Mouse (Mus musculus): ENCODE data around the gene Robo3.

- TF ChIP-seq CTCF (IDR thresholded peaks at IDR 0.05; ENCODE audit: low read depth, low read length) (no peak), POLR2A (IDR thresholded peaks at IDR 0.05; ENCODE audit: extremely low read depth, insufficient read depth, low read length) (no peak)
Measured at GRCm38 (mm10) chr9:37457151-37457550, 24.1 kb upstream of the Robo3 start.
